Mouse (Mus musculus) CH12.LX (cell line): Measurements from ENCODE around the gene Camk2n1. TPM values are rescaled to one million over a fixed set of nuclear protein-coding genes. Genes with fewer than 3 reads are reported as not detected.

Experiments used
- DNase-seq: peaks from one replicate; pipeline ENCODE4 v3.0.0-alpha.2; 2013; ENCODE audit errors: extremely low read depth
- H3K27ac ChIP-seq: 2 replicates; pipeline ENCODE4 v1.5.1; 2012; ENCODE audit warnings: low read depth, mild to moderate bottlenecking, control low read depth, moderate library complexity; ENCODE audit not compliant: insufficient read depth
- H3K27me3 ChIP-seq: replicated peaks from 2 replicates; pipeline ENCODE3; 2012; ENCODE audit warnings: inconsistent platforms
- H3K36me3 ChIP-seq, 2 experiments: replicated peaks in 1 of 2; 2 replicates each; pipeline versions ENCODE3 to v1.6.1; 2012; ENCODE audit warnings: inconsistent platforms in 1 of 2, low read length in 1 of 2, mild to moderate bottlenecking in 1 of 2, mixed read lengths in 1 of 2, moderate library complexity in 1 of 2; ENCODE audit not compliant: control insufficient read depth in 1 of 2, insufficient read depth in 1 of 2
- H3K4me1 ChIP-seq, 2 experiments: 2 replicates each; pipeline ENCODE4 v1.6.1; 2012; ENCODE audit warnings: inconsistent platforms in 1 of 2, moderate library complexity in 1 of 2; ENCODE audit not compliant: insufficient read depth in 2 of 2, control insufficient read depth in 1 of 2
- H3K4me2 ChIP-seq: 2 replicates; pipeline ENCODE4 v1.6.1; 2012; ENCODE audit warnings: low read depth, mild to moderate bottlenecking, control low read depth; ENCODE audit not compliant: poor library complexity, insufficient read depth, severe bottlenecking
- H3K4me3 ChIP-seq, 3 experiments: fragments of 150-350 bp in 1 of 3; sonication (generic) in 1 of 3; replicated peaks in 1 of 3; 2 replicates each; pipeline versions ENCODE3 to v1.5.1; 2011 to 2012; ENCODE audit warnings: low read depth in 2 of 3, low read length in 2 of 3, mild to moderate bottlenecking in 2 of 3, moderate library complexity in 2 of 3, control low read depth in 1 of 3, improper control_type of control experiment in 1 of 3, inconsistent platforms in 1 of 3, mixed read lengths in 1 of 3; ENCODE audit not compliant: poor library complexity in 1 of 3
- H3K79me2 ChIP-seq: replicated peaks from 2 replicates; pipeline ENCODE4 v1.6.1; 2012; ENCODE audit warnings: mild to moderate bottlenecking, moderate library complexity; ENCODE audit not compliant: control insufficient read depth, poor library complexity, insufficient read depth, severe bottlenecking; ENCODE audit errors: extremely low read depth
- H3K9ac ChIP-seq: 2 replicates; pipeline ENCODE4 v1.6.1; 2012; ENCODE audit warnings: low read depth, mild to moderate bottlenecking, control low read depth, moderate library complexity; ENCODE audit not compliant: insufficient read depth
- H3K9me3 ChIP-seq: replicated peaks from 2 replicates; pipeline ENCODE3; 2012; ENCODE audit warnings: low read length, inconsistent platforms, mixed read lengths
- BHLHE40 ChIP-seq: IDR thresholded peaks from 2 replicates; pipeline ENCODE4 v1.6.1; 2011; ENCODE audit warnings: mild to moderate bottlenecking, low read depth, low read length, improper control_type of control experiment
- E2F4 ChIP-seq: IDR thresholded peaks from 2 replicates; pipeline ENCODE4 v1.6.1; 2011; ENCODE audit warnings: low read depth, low read length, improper control_type of control experiment; ENCODE audit not compliant: insufficient replicate concordance
- ELF1 ChIP-seq: IDR thresholded peaks from 2 replicates; pipeline ENCODE4 v1.6.1; 2014; ENCODE audit warnings: low read depth, mild to moderate bottlenecking, inconsistent platforms, low read length, improper control_type of control experiment
- ETS1 ChIP-seq: conservative IDR thresholded peaks from 2 replicates; pipeline ENCODE4 v1.6.1; 2012; ENCODE audit warnings: low read depth, mild to moderate bottlenecking, inconsistent platforms, low read length, improper control_type of control experiment, moderate library complexity
- GABPA ChIP-seq: IDR thresholded peaks from 2 replicates; pipeline ENCODE4 v1.6.1; 2012; ENCODE audit warnings: low read depth, low read length, improper control_type of control experiment, inconsistent platforms; ENCODE audit not compliant: insufficient replicate concordance
- HCFC1 ChIP-seq: IDR thresholded peaks from 2 replicates; pipeline ENCODE4 v1.6.1; 2012; ENCODE audit warnings: low read depth, mild to moderate bottlenecking, inconsistent platforms, low read length, improper control_type of control experiment
- JUND ChIP-seq: conservative IDR thresholded peaks from 2 replicates; pipeline ENCODE4 v1.6.1; 2011; ENCODE audit warnings: low read depth, low read length, improper control_type of control experiment
- KAT2A ChIP-seq: IDR thresholded peaks from 2 replicates; pipeline ENCODE4 v1.6.1; 2012; ENCODE audit warnings: low read length, improper control_type of control experiment, inconsistent platforms; ENCODE audit not compliant: insufficient replicate concordance
- MAX ChIP-seq: IDR thresholded peaks from 2 replicates; pipeline ENCODE4 v1.6.1; 2011; ENCODE audit warnings: low read length, improper control_type of control experiment
- MAZ ChIP-seq: IDR thresholded peaks from 2 replicates; pipeline ENCODE4 v1.6.1; 2012; ENCODE audit warnings: low read depth, mild to moderate bottlenecking, inconsistent platforms, low read length, improper control_type of control experiment, moderate library complexity
- MYC ChIP-seq: IDR thresholded peaks from 2 replicates; pipeline ENCODE4 v1.6.1; 2011; ENCODE audit warnings: low read depth, mild to moderate bottlenecking, improper control_type of control experiment, low read length
- PAX5 ChIP-seq: IDR thresholded peaks from 2 replicates; pipeline ENCODE4 v1.6.1; 2012; ENCODE audit warnings: low read length, inconsistent platforms, mixed read lengths
- POLR2AphosphoS2 ChIP-seq: IDR thresholded peaks from 2 replicates; pipeline ENCODE4 v1.6.1; 2011; ENCODE audit warnings: low read depth, low read length, improper control_type of control experiment
- RAD21 ChIP-seq: IDR thresholded peaks from 2 replicates; pipeline ENCODE4 v1.6.1; 2011; ENCODE audit warnings: low read depth, mild to moderate bottlenecking, low read length, improper control_type of control experiment, moderate library complexity
- RCOR1 ChIP-seq: conservative IDR thresholded peaks from 2 replicates; pipeline ENCODE4 v1.6.1; 2012; ENCODE audit warnings: low read depth, mild to moderate bottlenecking, inconsistent platforms, low read length, improper control_type of control experiment
- TCF12 ChIP-seq: IDR thresholded peaks from 2 replicates; pipeline ENCODE4 v1.6.1; 2014; ENCODE audit warnings: low read depth, mild to moderate bottlenecking, inconsistent platforms, low read length, improper control_type of control experiment
- USF1 ChIP-seq: IDR thresholded peaks from 2 replicates; pipeline ENCODE4 v1.6.1; 2014; ENCODE audit warnings: low read depth, mild to moderate bottlenecking, inconsistent platforms, low read length, improper control_type of control experiment
- USF2 ChIP-seq: conservative IDR thresholded peaks from 2 replicates; pipeline ENCODE4 v1.6.1; 2011; ENCODE audit warnings: low read depth, low read length, improper control_type of control experiment
- ZC3H11A ChIP-seq: IDR thresholded peaks from 2 replicates; pipeline ENCODE4 v1.6.1; 2012; ENCODE audit warnings: low read depth, mild to moderate bottlenecking, inconsistent platforms, low read length, improper control_type of control experiment
- dilution Hi-C: fragments of 300-500 bp; cut with MboI; formaldehyde crosslinking; loops from 2 replicates; pipeline ENCODE4 v1.14.3; 2020; ENCODE audit warnings: low sequenced_read_pairs; ENCODE audit not compliant: extremely low pct_unique_long_range_greater_than_20kb, extremely low pct_ligation_motif_present
- in situ Hi-C: fragments of 300-500 bp; cut with MboI; formaldehyde crosslinking; loops from 3 replicates; pipeline ENCODE4 v1.14.3; 2019; ENCODE audit warnings: low sequenced_read_pairs, low pct_ligation_motif_present, low pct_unique_long_range_greater_than_20kb, mixed read lengths
- polyA plus RNA-seq: library from polyadenylated mRNA; unstranded; fragments of >175 nt; gene quantifications from 2 replicates; pipeline ENCODE4 v1.2.1, GENCODE M21; 2012; ENCODE audit warnings: low read depth; ENCODE audit not compliant: insufficient read length
- total RNA-seq, 2 experiments: library from RNA; depleted of rRNA; stranded (reverse); fragments of 300-350 nt in 1 of 2; fragments of >200 nt in 1 of 2; gene quantifications; 2 replicates each; pipeline ENCODE4 v1.2.3; 2012 to 2014

The Camk2n1 gene
- total and polyA plus RNA-seq, 3 experiments, result 0.13 TPM; not detected in 2

GRCm38 (mm10) chr4:138415991-138416390, 38.1 kb upstream of the Camk2n1 start:
- Histone ChIP-seq H3K9ac (no peak overlapping the region), H3K4me1 (no peaks in the 10 kb centered on the region), H3K4me3 (no peak overlapping the region), H3K9me3 (peaks cover 9% of the 10 kb centered on the region), H3K36me3 (no peaks in the 10 kb centered on the region), H3K27ac (no peak overlapping the region), H3K4me2 (no peak overlapping the region), H3K79me2 (no peaks in the 10 kb centered on the region)
- dilution Hi-C loops (no loop called here), in situ Hi-C loops (loop anchor here (25.0 kb wide), 1 partner anchor 454 kb away; no protein-coding TSS in a partner anchor)
- no peak for DNase-seq
- TF ChIP-seq JUND, result no peak
- TF ChIP-seq E2F4, result no peak
- TF ChIP-seq GABPA, result no peak
- TF ChIP-seq MAZ, result no peak
- no peak for TF ChIP-seq MAX
- TF ChIP-seq MYC, result no peak
- no peak for TF ChIP-seq ZC3H11A
- no peak for TF ChIP-seq RCOR1
- TF ChIP-seq, all 38 proteins: peak for 0
- H3K27me3 ChIP-seq, result peaks cover 89% of the 10 kb centered on the region

GRCm38 (mm10) chr4:138416414-138416813, 37.7 kb upstream of the Camk2n1 start:
- in situ Hi-C loops, result loop anchor here (25.0 kb wide), 1 partner anchor 454 kb away; no protein-coding TSS in a partner anchor
- H3K36me3 ChIP-seq, result no peaks in the 10 kb centered on the region
- H3K4me1 ChIP-seq, result no peaks in the 10 kb centered on the region
- no peak overlapping the region for H3K4me3 ChIP-seq
- no peak overlapping the region for H3K9ac ChIP-seq
- dilution Hi-C loops, result no loop called here
- H3K27me3 ChIP-seq, result peaks cover 89% of the 10 kb centered on the region
- peaks cover 9% of the 10 kb centered on the region for H3K9me3 ChIP-seq
- TF ChIP-seq GABPA (no peak), USF2 (no peak), USF1 (no peak), PAX5 (no peak), HCFC1 (no peak), E2F4 (no peak), RCOR1 (no peak), ZC3H11A (no peak), ETS1 (no peak), BHLHE40 (no peak), TCF12 (no peak), KAT2A (no peak), POLR2AphosphoS2 (no peak), ELF1 (no peak), RAD21 (no peak)
- TF ChIP-seq, all 38 proteins: peak for 0
- Histone ChIP-seq H3K27ac (no peak overlapping the region), H3K79me2 (no peaks in the 10 kb centered on the region), H3K4me2 (no peak overlapping the region)
- no peak for DNase-seq
